16 mouse cellular contexts compared by ENCODE assay signal in the genomic region with DNA sequence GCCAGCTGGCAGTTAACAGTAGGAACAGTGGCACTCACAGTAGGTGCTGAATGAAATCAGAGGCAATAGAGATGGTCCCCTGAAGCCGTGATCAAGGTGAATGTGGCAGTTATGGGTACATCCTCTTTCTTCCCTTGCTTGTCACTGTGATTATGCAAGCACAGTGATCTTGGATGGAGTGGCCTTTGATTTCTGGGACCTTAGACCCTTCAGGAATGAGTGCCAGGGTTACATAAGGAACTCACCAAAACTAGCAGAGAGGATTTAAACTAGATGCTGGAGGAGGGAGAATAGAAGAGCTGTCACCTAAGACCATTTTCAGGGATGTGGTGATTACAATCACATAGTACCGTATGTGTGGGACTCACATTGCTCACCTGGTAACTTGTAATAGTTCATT.
DNase-seq lines count a peak whose midpoint lies in the region.
"Had no signal": no experiment of that assay in that cellular context is flagged by ENCODE, and none has a peak within 500 bp of the region (broad histone marks: within the 10 kb centered on the region; RNA-seq: fewer than 3 reads in every experiment).

No protein-coding gene starts in this region.

- DNase-seq in kidney, adult 11 months, result peak; percentile 4
- DNase-seq in kidney, postnatal 4 days, result no peak
- peak; percentile 6 to 14 for DNase-seq in kidney, adult 8-10 months
- DNase-seq in kidney, postnatal 10 days, result no peak
- DNase-seq in kidney, postnatal 36 days, result peak; percentile 3 to 27
- no peak for DNase-seq in kidney, postnatal 14 days
- DNase-seq: adrenal gland, adult 2 months; adrenal gland, postnatal 10 days; adrenal gland, postnatal 25 days; cerebellum, adult 11 months; cerebellum, adult 18-20 months; cerebellum, adult 8-10 months; cerebellum, adult 9-11 months; cerebellum, postnatal 14 days; cerebellum, postnatal 36 days; embryo, embryonic 11 days had no signal

Comparison
In these comparisons a context has a peak if more than half of its experiments do, and no peak if none do; other contexts are left out.
1. DNase-seq: peak in kidney, adult 11 months (single experiment), kidney, adult 8-10 months (2 of 2) and kidney, postnatal 36 days (2 of 2); none in kidney, postnatal 4 days (0 of 2), kidney, postnatal 10 days (single experiment) and kidney, postnatal 14 days (single experiment).